Mouse (Mus musculus) c-Kit-negative CD71-positive TER-119-positive erythroid progenitor cells, embryonic 14.5 days (primary cell): Measurements from ENCODE around the gene Fam193a.

Experiments
- DNase-seq: peaks from one replicate; pipeline ENCODE4 v3.0.0-alpha.2; 2013; ENCODE audit warnings: low read depth, low spot score

Fam193a gene

GRCm38 (mm10) chr5:34461294-34461693, 91.6 kb downstream of the Fam193a start:
- no peak for DNase-seq

GRCm38 (mm10) chr5:34461841-34462240, 92.1 kb downstream of the Fam193a start:
- no peak for DNase-seq

GRCm38 (mm10) chr5:34466079-34466478, 96.3 kb downstream of the Fam193a start:
- DNase-seq, result no peak

- no peak for DNase-seq
These were observed 96.9 kb downstream of the Fam193a start for GRCm38 (mm10) chr5:34466648-34467047.

GRCm38 (mm10) chr5:34468039-34468775, 98.5 kb downstream of the Fam193a start:
- DNase-seq, result peak; percentile 29

- no peak for DNase-seq
These were observed 111.2 kb downstream of the Fam193a start for GRCm38 (mm10) chr5:34480926-34481325.

GRCm38 (mm10) chr5:34485731-34486130, 116.0 kb downstream of the Fam193a start:
- DNase-seq, result no peak

GRCm38 (mm10) chr5:34487320-34488090, 117.8 kb downstream of the Fam193a start:
- no peak for DNase-seq

- no peak for DNase-seq
These were observed 119.1 kb downstream of the Fam193a start for GRCm38 (mm10) chr5:34488741-34489417.

GRCm38 (mm10) chr5:34489418-34489787, 119.7 kb downstream of the Fam193a start:
- DNase-seq, result no peak

GRCm38 (mm10) chr5:34496745-34497144, 127.0 kb downstream of the Fam193a start:
- DNase-seq, result no peak

GRCm38 (mm10) chr5:34500886-34501285, 131.2 kb downstream of the Fam193a start:
- DNase-seq, result no peak

GRCm38 (mm10) chr5:34501588-34501987, 131.9 kb downstream of the Fam193a start:
- no peak for DNase-seq

- DNase-seq, result no peak
These were observed 132.7 kb downstream of the Fam193a start for GRCm38 (mm10) chr5:34502411-34502810.

- DNase-seq, result no peak
These were observed 133.1 kb downstream of the Fam193a start for GRCm38 (mm10) chr5:34502821-34503220.

- DNase-seq, result no peak
These were observed 142.8 kb downstream of the Fam193a start for GRCm38 (mm10) chr5:34512486-34512885.

- DNase-seq, result peak; percentile 91
These were observed 143.9 kb downstream of the Fam193a start, which contains the start of gene Tnip2 for GRCm38 (mm10) chr5:34513466-34514217. Tnip2 (minus strand) TSS chr5:34513991.

- no peak for DNase-seq
These were observed 144.5 kb downstream of the Fam193a start for GRCm38 (mm10) chr5:34514218-34514566.

GRCm38 (mm10) chr5:34515096-34515495, 145.4 kb downstream of the Fam193a start:
- DNase-seq, result no peak

- peak; percentile 74 for DNase-seq
These were observed 148.2 kb downstream of the Fam193a start for GRCm38 (mm10) chr5:34517913-34518312.

GRCm38 (mm10) chr5:34519389-34519910, 149.7 kb downstream of the Fam193a start:
- no peak for DNase-seq
